Mouse (Mus musculus) liver, embryonic 13.5 days (tissue): ENCODE measurements around the gene Lamtor1. TPM values are rescaled to one million over a fixed set of nuclear protein-coding genes. Genes with fewer than 3 reads are reported as not detected.
"Not testable (repeated sequence)": the region's sequence is repeated elsewhere in the genome, so short reads cannot be mapped to it uniquely, and the experiment has no call there.

ENCODE experiments used
- ATAC-seq: fragments of 200-750 bp; cut with Nextera tagmentation; 2 replicates; pipeline ENCODE4 v1.8.0; 2017; ENCODE audit warnings: low read depth, mild to moderate bottlenecking, moderate number of reproducible peaks, moderate library complexity
- DNase-seq: peaks from one replicate; pipeline ENCODE4 v3.0.0; 2022
- H3K27ac ChIP-seq: fragments of 300-500 bp; sonication (generic); 2 replicates; pipeline ENCODE4 v1.5.1; 2015; ENCODE audit warnings: moderate library complexity, mild to moderate bottlenecking, inconsistent platforms
- H3K27me3 ChIP-seq: fragments of 300-500 bp; sonication (generic); 2 replicates; pipeline ENCODE4 v1.6.1; 2015; ENCODE audit warnings: mild to moderate bottlenecking, inconsistent platforms
- H3K36me3 ChIP-seq: fragments of 300-500 bp; sonication (generic); 2 replicates; pipeline ENCODE4 v1.6.1; 2015; ENCODE audit warnings: mild to moderate bottlenecking, inconsistent platforms
- H3K4me1 ChIP-seq: fragments of 300-500 bp; sonication (generic); replicated peaks from 2 replicates; pipeline ENCODE4 v1.6.1; 2015; ENCODE audit warnings: inconsistent platforms
- H3K4me2 ChIP-seq: fragments of 300-500 bp; sonication (generic); 2 replicates; pipeline ENCODE4 v1.6.1; 2015; ENCODE audit warnings: inconsistent platforms, mild to moderate bottlenecking, moderate library complexity
- H3K4me3 ChIP-seq: fragments of 300-500 bp; sonication (generic); replicated peaks from 2 replicates; pipeline ENCODE4 v1.5.1; 2015; ENCODE audit warnings: mild to moderate bottlenecking, inconsistent platforms
- H3K9ac ChIP-seq: fragments of 300-500 bp; sonication (generic); 2 replicates; pipeline ENCODE4 v1.6.1; 2015; ENCODE audit warnings: mild to moderate bottlenecking, inconsistent platforms
- H3K9me3 ChIP-seq: fragments of 300-500 bp; sonication (generic); replicated peaks from 2 replicates; pipeline ENCODE4 v1.6.1; 2016; ENCODE audit warnings: inconsistent platforms
- WGBS: fragments of 180-500 bp; shearing (Covaris S2); methylation state at CpG from one replicate; pipeline ENCODE4 v1.1.7; 2015; ENCODE audit not compliant: insufficient replicate concordance; 5-methylcytosine and 5-hydroxymethylcytosine counted together
- polyA plus RNA-seq: library from polyadenylated mRNA; unstranded; fragments of >200 nt; fragmentation: Nextera tagmentation; extraction: Ambion mirVana; gene quantifications from 2 replicates; pipeline ENCODE4 v1.2.1, GENCODE M21; 2015

The Lamtor1 gene
- polyA plus RNA-seq, 1 experiment from 2014 or later = 76.5 TPM

GRCm38 (mm10) chr7:101933751-101934240, 28.1 kb downstream of the Lamtor1 start, which contains the start of the genes Lrrc51 and Numa1:
Lrrc51 (minus strand) TSS chr7:101933895.
Numa1 (plus strand) TSS chr7:101934111.
- Histone ChIP-seq H3K9me3 (no peaks in the 10 kb centered on the region), H3K4me1 (peaks cover 64% of the 10 kb centered on the region), H3K4me3 (peak within 1 kb of the TSS; percentile 89), H3K27ac (peak within 1 kb of the TSS; percentile 94), H3K27me3 (no peaks in the 10 kb centered on the region), H3K36me3 (peaks cover 19% of the 10 kb centered on the region; the same call in 1 of the 2 replicates), H3K4me2 (peak within 1 kb of the TSS; percentile 87), H3K9ac (peak within 1 kb of the TSS; percentile 95)
- ATAC-seq (peak; percentile 98), DNase-seq (peak; percentile 98)
- WGBS = under 1% methylated on average over 40 of the region's 40 CpGs

- Histone ChIP-seq H3K36me3 (peaks cover 32% of the 10 kb centered on the region), H3K9me3 (no peaks in the 10 kb centered on the region), H3K9ac (peak overlapping the region; percentile 95), H3K27me3 (no peaks in the 10 kb centered on the region), H3K27ac (0 out of 2 replicates have a peak overlapping the region, but pooled peaks have one; percentile 25), H3K4me3 (peak overlapping the region; percentile 89), H3K4me2 (peak overlapping the region; percentile 87), H3K4me1 (peaks cover 74% of the 10 kb centered on the region)
- ATAC-seq (no peak), DNase-seq (no peak)
- WGBS = 80% methylated on average over 4 of the region's 4 CpGs
These were observed 30.3 kb downstream of the Lamtor1 start for GRCm38 (mm10) chr7:101935957-101936356.

GRCm38 (mm10) chr7:101936996-101937395, 31.3 kb downstream of the Lamtor1 start:
- Histone ChIP-seq H3K9me3 (no peaks in the 10 kb centered on the region), H3K36me3 (peaks cover 32% of the 10 kb centered on the region), H3K4me1 (peaks cover 80% of the 10 kb centered on the region), H3K27me3 (no peaks in the 10 kb centered on the region), H3K4me2 (no peak overlapping the region), H3K9ac (no peak overlapping the region), H3K27ac (no peak overlapping the region), H3K4me3 (no peak overlapping the region)
- no peak for ATAC-seq
- no peak for DNase-seq
- WGBS = 90% methylated on average over 4 of the region's 4 CpGs

- H3K4me1 ChIP-seq = peaks cover 81% of the 10 kb centered on the region
- no peak overlapping the region for H3K9ac ChIP-seq
- no peak overlapping the region for H3K4me3 ChIP-seq
- no peak overlapping the region for H3K27ac ChIP-seq
- peaks cover 35% of the 10 kb centered on the region for H3K36me3 ChIP-seq
- no peak overlapping the region for H3K4me2 ChIP-seq
- no peaks in the 10 kb centered on the region for H3K9me3 ChIP-seq
- no peak for ATAC-seq
- H3K27me3 ChIP-seq = no peaks in the 10 kb centered on the region
- 87% methylated on average over 4 of the region's 4 CpGs for WGBS
- DNase-seq = no peak
These were observed 31.9 kb downstream of the Lamtor1 start for GRCm38 (mm10) chr7:101937569-101937968.

GRCm38 (mm10) chr7:101938348-101938747, 32.6 kb downstream of the Lamtor1 start:
- Histone ChIP-seq H3K9me3 (no peaks in the 10 kb centered on the region), H3K27me3 (no peaks in the 10 kb centered on the region), H3K4me3 (no peak overlapping the region), H3K36me3 (peaks cover 35% of the 10 kb centered on the region), H3K4me1 (peaks cover 77% of the 10 kb centered on the region), H3K27ac (no peak overlapping the region), H3K9ac (no peak overlapping the region), H3K4me2 (no peak overlapping the region)
- DNase-seq (no peak), ATAC-seq (no peak)
- WGBS = 83% methylated on average over 2 of the region's 2 CpGs

GRCm38 (mm10) chr7:101939758-101940157, 34.1 kb downstream of the Lamtor1 start:
- H3K27ac ChIP-seq = no peak overlapping the region
- H3K4me2 ChIP-seq = no peak overlapping the region
- DNase-seq (no peak), ATAC-seq (no peak)
- H3K4me1 ChIP-seq = peaks cover 82% of the 10 kb centered on the region
- H3K27me3 ChIP-seq = no peaks in the 10 kb centered on the region
- H3K9me3 ChIP-seq = no peaks in the 10 kb centered on the region
- H3K36me3 ChIP-seq = peaks cover 35% of the 10 kb centered on the region
- no peak overlapping the region for H3K4me3 ChIP-seq
- WGBS = 88% methylated on average over 4 of the region's 4 CpGs
- no peak overlapping the region for H3K9ac ChIP-seq

- not testable (repeated sequence) for ATAC-seq, H3K27ac ChIP-seq, H3K9ac ChIP-seq, H3K9me3 ChIP-seq, H3K4me3 ChIP-seq, DNase-seq, H3K27me3 ChIP-seq, H3K4me2 ChIP-seq
- Histone ChIP-seq H3K4me1 (peaks cover 57% of the 10 kb centered on the region), H3K36me3 (0 out of 2 replicates have a peak, but pooled peaks cover 14% of the 10 kb centered on the region)
- WGBS = 64% methylated on average over 5 of the region's 5 CpGs
These were observed 43.3 kb downstream of the Lamtor1 start for GRCm38 (mm10) chr7:101949008-101949407.

GRCm38 (mm10) chr7:101951648-101952047, 45.9 kb downstream of the Lamtor1 start:
- peaks cover 59% of the 10 kb centered on the region for H3K4me1 ChIP-seq
- no peak for ATAC-seq
- H3K9me3 ChIP-seq = no peaks in the 10 kb centered on the region
- H3K9ac ChIP-seq = no peak overlapping the region
- H3K4me2 ChIP-seq = no peak overlapping the region
- H3K36me3 ChIP-seq = 0 out of 2 replicates have a peak, but pooled peaks cover 3% of the 10 kb centered on the region
- no peak for DNase-seq
- H3K27me3 ChIP-seq = no peaks in the 10 kb centered on the region
- WGBS = 68% methylated on average over 1 of the region's 1 CpGs
- H3K27ac ChIP-seq = no peak overlapping the region
- no peak overlapping the region for H3K4me3 ChIP-seq

- H3K27ac ChIP-seq = no peak overlapping the region
These were observed 46.4 kb downstream of the Lamtor1 start for GRCm38 (mm10) chr7:101952098-101952497.

GRCm38 (mm10) chr7:101954163-101954562, 48.5 kb downstream of the Lamtor1 start:
- Histone ChIP-seq H3K4me3 (no peak overlapping the region), H3K9ac (no peak overlapping the region), H3K4me2 (no peak overlapping the region), H3K27me3 (no peaks in the 10 kb centered on the region), H3K4me1 (peaks cover 51% of the 10 kb centered on the region), H3K27ac (no peak overlapping the region), H3K36me3 (0 out of 2 replicates have a peak, but pooled peaks cover 3% of the 10 kb centered on the region), H3K9me3 (no peaks in the 10 kb centered on the region)
- WGBS = 85% methylated on average over 2 of the region's 2 CpGs
- DNase-seq = no peak
- no peak for ATAC-seq

More at GRCm38 (mm10) chr7:101952098-101952497, 46.4 kb downstream of the Lamtor1 start:
- H3K4me2 ChIP-seq = no peak overlapping the region
- DNase-seq = no peak
- no peak overlapping the region for H3K4me3 ChIP-seq
- H3K9ac ChIP-seq = no peak overlapping the region
- H3K9me3 ChIP-seq = no peaks in the 10 kb centered on the region
- peaks cover 62% of the 10 kb centered on the region for H3K4me1 ChIP-seq
- H3K27me3 ChIP-seq = no peaks in the 10 kb centered on the region
- H3K36me3 ChIP-seq = 0 out of 2 replicates have a peak, but pooled peaks cover 5% of the 10 kb centered on the region
- 30% methylated on average over 2 of the region's 2 CpGs for WGBS
- peak; percentile 51; the same call in 1 of the 2 replicates for ATAC-seq

GRCm38 (mm10) chr7:101955276-101955675, 49.6 kb downstream of the Lamtor1 start:
- no peaks in the 10 kb centered on the region for H3K27me3 ChIP-seq
- no peaks in the 10 kb centered on the region for H3K9me3 ChIP-seq
- H3K4me3 ChIP-seq = no peak overlapping the region
- H3K27ac ChIP-seq = no peak overlapping the region
- DNase-seq = no peak
- ATAC-seq = no peak
- H3K36me3 ChIP-seq = 0 out of 2 replicates have a peak, but pooled peaks cover 3% of the 10 kb centered on the region
- H3K4me2 ChIP-seq = no peak overlapping the region
- no peak overlapping the region for H3K9ac ChIP-seq
- WGBS = 62% methylated on average over 2 of the region's 2 CpGs
- peaks cover 57% of the 10 kb centered on the region for H3K4me1 ChIP-seq

GRCm38 (mm10) chr7:101955862-101956261, 50.2 kb downstream of the Lamtor1 start:
- Histone ChIP-seq H3K4me3 (no peak overlapping the region), H3K36me3 (0 out of 2 replicates have a peak, but pooled peaks cover 3% of the 10 kb centered on the region), H3K4me1 (peaks cover 57% of the 10 kb centered on the region), H3K27me3 (no peaks in the 10 kb centered on the region), H3K27ac (no peak overlapping the region), H3K9ac (no peak overlapping the region), H3K4me2 (no peak overlapping the region), H3K9me3 (no peaks in the 10 kb centered on the region)
- DNase-seq (no peak), ATAC-seq (no peak; the same call in 1 of the 2 replicates)
- 36% methylated on average over 4 of the region's 4 CpGs for WGBS
